Mouse (Mus musculus) E14TG2a.4 (cell line): Measurements from ENCODE around the gene Prss16.

Experiments used
- CTCF ChIP-seq: conservative IDR thresholded peaks from 2 replicates; pipeline ENCODE4 v1.5.1; 2014; ENCODE audit warnings: low read length
- NANOG ChIP-seq: IDR thresholded peaks from 2 replicates; pipeline ENCODE4 v1.6.1; 2014; ENCODE audit warnings: borderline replicate concordance, low read length, mixed read lengths
- POU5F1 ChIP-seq: IDR thresholded peaks from 2 replicates; pipeline ENCODE4 v1.6.1; 2014; ENCODE audit warnings: low read length, borderline replicate concordance

- TF ChIP-seq CTCF (no peak), NANOG (no peak), POU5F1 (no peak)
These were observed 4.9 kb upstream of the Prss16 start for GRCm38 (mm10) chr13:22014411-22014845.
